Mouse (Mus musculus) MEL-GATA-1-ER (cell line): ENCODE measurements around the gene Parp14.

Source experiments
- DNase-seq: peaks from one replicate; pipeline ENCODE4 v3.0.0-alpha.2; 2012; ENCODE audit warnings: low read depth; ENCODE audit errors: extremely low read depth

The Parp14 gene

GRCm38 (mm10) chr16:35870581-35871047, 730 bp downstream of the Parp14 start:
- DNase-seq: no peak

DNA sequence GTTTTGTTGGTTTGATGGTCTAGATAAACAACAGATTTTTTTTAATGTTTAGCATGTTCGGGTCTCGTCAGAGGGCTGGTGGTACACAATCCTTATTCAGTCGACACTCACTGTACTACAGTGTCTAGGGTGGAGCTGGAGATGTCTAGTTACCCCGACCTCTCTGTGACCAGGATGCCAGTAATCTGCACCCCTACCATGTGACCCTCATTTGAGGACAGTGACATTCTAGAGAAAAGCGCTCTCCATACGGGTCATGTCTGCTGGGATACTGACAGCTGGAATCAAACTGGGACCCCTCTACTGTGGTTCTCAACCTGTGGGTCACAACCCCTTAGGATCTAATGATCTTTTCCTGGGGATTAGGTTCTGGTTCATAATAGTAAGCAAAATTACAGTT, 1.7 kb downstream of the Parp14 start:
- no peak for DNase-seq

GRCm38 (mm10) chr16:35869126-35869525, 2.2 kb downstream of the Parp14 start:
- no peak for DNase-seq

- no peak for DNase-seq
These were observed 3.6 kb downstream of the Parp14 start for GRCm38 (mm10) chr16:35867726-35868125.

GRCm38 (mm10) chr16:35862057-35862456, 9.3 kb downstream of the Parp14 start:
- DNase-seq: no peak

- no peak for DNase-seq
These were observed 11.1 kb downstream of the Parp14 start for GRCm38 (mm10) chr16:35860236-35860635.

GRCm38 (mm10) chr16:35856766-35857165, 14.6 kb downstream of the Parp14 start:
- peak; percentile 67 for DNase-seq

DNA sequence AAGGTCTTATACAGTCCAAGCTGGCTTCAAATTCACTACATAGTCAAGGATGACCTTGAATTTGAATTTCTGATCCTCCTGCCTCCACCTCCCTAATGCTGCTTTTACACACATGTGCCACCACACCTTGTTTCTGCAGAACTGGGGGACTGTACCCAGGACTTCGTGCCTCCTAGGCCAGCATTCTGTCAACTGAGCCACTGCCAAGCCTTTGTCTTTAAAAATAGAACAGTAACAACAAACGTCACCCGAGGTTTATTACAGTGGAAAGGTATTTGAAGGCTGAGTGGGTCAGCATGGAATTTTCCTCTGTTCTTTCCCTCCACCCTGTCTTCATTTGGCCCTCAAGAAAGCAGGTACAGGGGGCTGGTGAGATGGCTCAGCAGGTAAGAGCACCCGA, 15.5 kb downstream of the Parp14 start:
- no peak for DNase-seq

GRCm38 (mm10) chr16:35847138-35847537, 24.2 kb downstream of the Parp14 start:
- no peak for DNase-seq

DNA sequence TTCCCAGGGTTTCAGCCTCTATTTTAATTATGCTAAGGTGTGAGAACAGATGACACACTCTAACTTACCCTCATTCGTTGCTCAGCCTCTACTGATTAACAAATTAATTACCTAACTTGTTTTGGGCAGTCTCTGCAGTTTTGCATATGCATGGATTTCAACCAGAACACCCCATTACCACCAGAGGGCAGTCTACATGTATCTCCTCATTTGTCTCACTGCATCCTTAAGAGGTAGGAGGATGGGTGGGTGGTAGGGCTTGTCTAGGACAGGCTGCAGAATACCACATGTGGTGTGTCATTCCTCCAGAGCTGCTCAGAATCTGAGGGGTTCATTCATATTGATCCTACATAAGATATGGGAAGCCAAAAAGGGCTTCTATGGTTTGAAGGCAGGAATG, 31.7 kb downstream of the Parp14 start:
- peak; percentile 43 for DNase-seq

GRCm38 (mm10) chr16:35834653-35835052, 36.7 kb downstream of the Parp14 start:
- DNase-seq: no peak

DNA sequence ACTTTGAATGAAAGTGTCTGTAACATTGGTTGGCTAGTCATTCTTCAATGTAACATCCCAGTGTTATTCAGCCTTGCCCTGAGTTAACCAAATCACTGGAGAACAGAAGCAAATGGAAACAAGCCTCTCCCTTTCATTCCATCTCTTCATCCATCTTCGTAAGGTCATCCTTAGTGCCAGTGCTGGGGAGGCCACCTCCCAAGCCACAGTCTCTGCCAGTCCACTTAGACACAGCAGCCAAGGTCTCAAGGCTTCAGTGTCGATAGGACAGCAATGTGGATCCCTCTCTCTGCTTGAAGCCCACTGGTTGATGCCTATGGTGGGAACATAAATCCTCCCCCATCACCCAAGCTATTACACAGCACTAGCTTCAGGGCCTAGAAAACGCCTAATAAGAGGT, 38.4 kb downstream of the Parp14 start:
- DNase-seq: no peak

- DNase-seq: no peak
These were observed 41.3 kb downstream of the Parp14 start for GRCm38 (mm10) chr16:35829999-35830398.

GRCm38 (mm10) chr16:35817255-35818089, 53.9 kb downstream of the Parp14 start:
- peak; percentile 21 for DNase-seq

- no peak for DNase-seq
These were observed 58.2 kb downstream of the Parp14 start for GRCm38 (mm10) chr16:35813119-35813518.

- DNase-seq: no peak
These were observed 62.5 kb downstream of the Parp14 start for GRCm38 (mm10) chr16:35808838-35809237.

GRCm38 (mm10) chr16:35807663-35807992, 63.7 kb downstream of the Parp14 start:
- no peak for DNase-seq

GRCm38 (mm10) chr16:35806973-35807662, 64.2 kb downstream of the Parp14 start:
- DNase-seq: no peak

- no peak for DNase-seq
These were observed 67.6 kb downstream of the Parp14 start for GRCm38 (mm10) chr16:35803723-35804122.

GRCm38 (mm10) chr16:35802163-35802562, 69.2 kb downstream of the Parp14 start:
- no peak for DNase-seq

DNA sequence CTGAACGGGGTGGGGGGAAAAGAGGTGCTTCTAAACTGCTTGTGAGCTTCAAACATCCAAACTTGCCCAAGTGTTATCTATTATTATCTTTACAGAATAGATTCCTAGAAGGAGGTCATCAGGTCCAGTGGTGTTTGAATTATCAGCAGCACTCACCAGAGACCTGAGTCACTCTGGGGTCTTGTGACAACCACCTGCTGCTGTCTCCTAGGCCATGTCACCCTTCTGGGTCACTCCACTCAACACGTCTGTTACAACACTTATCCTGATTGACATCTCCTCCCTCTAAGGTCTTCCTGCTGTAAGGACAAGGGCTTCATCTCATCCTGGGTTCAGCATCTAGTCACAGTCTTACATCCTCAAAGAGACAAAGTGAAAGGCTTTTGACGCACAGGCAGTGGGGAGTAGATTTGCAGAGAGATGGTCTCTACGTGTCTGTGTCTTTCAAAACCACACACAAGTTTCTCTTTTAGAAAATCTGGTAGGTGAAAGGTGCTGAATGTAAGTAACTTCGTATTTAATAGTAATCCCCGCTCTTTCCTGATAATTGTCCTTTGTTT, 79.3 kb downstream of the Parp14 start:
- DNase-seq: no peak

GRCm38 (mm10) chr16:35788330-35788729, 83.0 kb downstream of the Parp14 start:
- no peak for DNase-seq
